Mouse (Mus musculus) left cerebral cortex, postnatal 25 days (tissue): Measurements from ENCODE around the gene Smoc1. TPM values are rescaled to one million over a fixed set of nuclear protein-coding genes. Genes with fewer than 3 reads are reported as not detected.
A peak's percentile ranks its signal among the peaks of the same experiment; 100 is the strongest.

Experiments
- DNase-seq, 2 experiments: peaks; one replicate each; pipeline ENCODE4 v3.0.0; 2022; ENCODE audit warnings: low spot score in 2 of 2, mixed read lengths in 1 of 2
- intact Hi-C: fragments of 180-260 bp; cut with DNase I; formaldehyde crosslinking; loops from one replicate; pipeline ENCODE4 v1.15.1; 2025
- total RNA-seq, 2 experiments: library from RNA; stranded (reverse); gene quantifications; 2 replicates each; pipeline ENCODE4 v1.2.3; 2021

Smoc1 gene
- 1 to 10 TPM; 7.3 to 9.3 TPM for total RNA-seq

DNA sequence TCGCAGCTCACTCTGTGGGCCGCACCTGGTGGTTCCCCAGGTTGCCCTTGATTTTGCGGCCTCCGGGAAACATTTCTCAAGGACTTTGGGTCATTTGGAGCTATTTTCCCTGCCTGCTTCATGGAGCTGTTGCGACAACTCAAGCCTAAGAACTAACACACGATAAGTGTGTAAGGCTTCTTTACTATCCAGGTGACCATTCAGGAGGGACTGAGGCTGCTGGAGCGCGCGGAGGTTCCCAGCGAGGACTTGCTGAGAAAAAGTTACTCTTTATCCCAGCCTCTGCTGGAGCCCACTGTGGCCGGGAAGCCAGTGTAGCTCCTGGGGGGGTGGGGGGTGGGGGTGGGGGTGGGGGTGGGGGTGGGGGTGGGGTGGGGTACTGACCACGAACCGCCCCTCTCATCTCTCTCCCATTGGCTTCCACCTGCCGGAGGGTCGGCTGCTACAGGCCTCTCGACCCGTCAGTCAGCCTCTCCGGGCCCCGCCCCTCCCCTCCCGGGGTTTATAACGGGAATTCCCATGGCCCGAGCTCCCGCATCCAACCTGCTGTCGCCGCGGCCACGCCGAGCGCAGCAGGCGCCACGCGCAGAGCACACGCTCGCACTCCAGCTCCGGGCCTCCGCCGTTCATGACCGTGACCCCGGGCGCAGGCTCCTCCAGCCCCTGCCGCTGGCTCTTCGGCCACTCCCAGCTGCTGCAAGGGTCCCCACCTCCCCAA lies at the start of gene Smoc1:
TSS of gene Smoc1 (plus strand) at position 532 of the 718 bp plus-strand sequence.
- intact Hi-C loops, result no loop called here
- peak; percentile 54 to 56 for DNase-seq

DNA sequence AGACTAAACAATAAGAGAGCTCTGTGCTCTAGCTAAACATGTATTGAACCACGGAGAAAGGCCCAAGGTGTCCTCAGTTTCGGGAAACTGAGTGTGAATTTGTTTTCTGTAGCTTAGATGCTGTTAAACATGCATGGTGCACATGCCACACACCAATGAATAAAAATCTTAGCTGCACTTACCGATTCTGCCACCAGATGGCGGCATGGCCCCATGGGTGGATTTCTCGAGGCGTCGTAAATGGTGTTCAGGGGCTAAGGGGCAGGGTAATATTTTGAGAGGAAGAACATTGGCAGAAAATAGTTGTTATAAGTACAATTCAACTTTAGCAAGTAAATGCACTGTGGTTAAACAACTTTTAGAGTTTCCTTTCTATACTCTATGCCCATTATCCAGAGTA lies 44.3 kb upstream of the Smoc1 start:
- peak; percentile 69 to 73 for DNase-seq
- intact Hi-C loops, result loop anchor here (1.0 to 5.0 kb wide), 3 partner anchors 200 to 720 kb away; no protein-coding TSS in a partner anchor

DNA sequence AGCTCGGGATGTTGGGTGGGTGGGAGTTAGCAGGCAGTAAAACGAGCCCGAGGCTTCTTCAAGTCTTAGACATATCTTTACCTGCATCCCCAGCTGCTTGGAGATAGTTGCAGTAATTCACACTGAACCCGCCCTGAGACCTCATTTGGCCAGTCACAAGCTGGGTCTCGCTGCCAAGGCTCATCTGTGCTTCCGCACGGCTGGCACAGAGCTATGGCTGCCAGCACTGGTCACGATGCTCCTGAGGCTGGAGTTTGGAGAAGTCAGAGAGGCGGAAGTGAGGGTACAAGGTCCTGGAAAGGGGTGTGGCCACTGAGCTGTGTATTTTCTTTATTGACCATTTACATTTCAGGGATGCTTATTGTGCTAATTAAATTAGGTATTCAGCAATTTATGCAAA lies 42.9 kb upstream of the Smoc1 start:
- intact Hi-C loops, result loop anchor here (5.0 kb wide), 1 partner anchor 719 kb away; no protein-coding TSS in a partner anchor
- DNase-seq, result no peak

DNA sequence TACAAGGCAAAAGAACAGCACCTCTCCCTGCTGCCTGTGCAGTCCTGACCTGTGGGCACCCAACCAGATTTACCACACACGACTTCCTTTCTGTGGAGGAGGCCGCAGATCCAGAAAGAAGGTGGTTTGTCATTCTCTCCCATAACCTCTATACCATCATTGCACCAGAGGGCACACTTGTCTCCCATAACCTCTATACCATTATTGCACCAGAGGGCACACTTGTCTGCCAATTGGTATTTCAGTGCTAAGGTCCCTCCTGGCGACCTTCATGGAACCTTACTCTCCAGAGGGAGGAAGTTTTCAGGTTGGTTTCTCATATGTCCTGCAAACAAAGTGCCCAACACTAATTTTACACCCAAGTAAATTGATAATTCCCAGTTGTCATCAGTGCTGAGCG lies 40.0 kb upstream of the Smoc1 start:
- DNase-seq, result no peak
- intact Hi-C loops, result no loop called here

DNA sequence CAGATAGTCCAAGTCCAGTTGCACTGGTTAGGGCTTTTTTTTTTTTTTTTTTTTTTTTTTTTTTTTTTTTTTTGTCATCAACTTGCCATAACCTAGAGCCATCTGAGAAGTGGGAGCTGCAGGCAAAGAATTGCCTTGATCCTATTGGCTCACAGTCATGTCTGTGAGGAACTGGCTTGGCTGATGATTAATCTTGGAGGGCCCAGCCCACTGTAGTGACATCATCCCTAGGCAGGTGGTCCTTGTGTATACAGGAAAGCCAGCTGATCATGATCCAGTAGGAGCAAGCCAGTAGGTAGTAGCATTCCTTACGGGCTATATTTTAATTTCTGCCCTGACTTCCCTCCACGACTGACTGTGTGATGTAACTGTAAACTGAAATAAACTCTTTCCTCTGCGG lies 38.3 kb upstream of the Smoc1 start:
- DNase-seq, result no peak
- intact Hi-C loops, result no loop called here

DNA sequence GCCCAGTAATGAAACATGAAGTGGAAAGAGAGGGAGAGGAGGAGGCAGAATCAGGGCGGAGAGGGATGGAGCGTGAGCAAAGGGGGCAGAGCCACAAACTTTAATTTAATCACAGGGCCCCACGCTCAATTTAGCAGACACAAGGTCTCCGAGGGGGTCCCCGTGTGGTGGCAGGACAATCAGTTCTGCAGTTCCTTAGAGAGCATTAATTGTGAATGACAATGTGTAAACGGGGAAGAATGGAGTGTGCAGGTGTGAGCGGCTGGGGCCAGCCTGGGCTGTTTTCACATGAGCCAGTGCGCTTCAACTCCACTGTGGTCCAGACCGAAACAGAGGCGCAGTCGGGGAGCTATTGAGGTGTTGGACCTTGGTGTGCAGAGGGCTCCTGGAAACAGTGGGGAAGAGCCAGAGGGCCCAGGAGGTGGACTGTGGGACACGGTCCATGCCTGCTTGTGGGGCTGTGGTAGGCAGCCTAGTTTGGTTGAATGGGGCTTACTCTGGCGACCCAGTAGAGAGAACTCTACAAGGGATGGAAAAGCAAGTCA lies 35.6 kb upstream of the Smoc1 start:
- intact Hi-C loops, result no loop called here
- DNase-seq, result no peak

DNA sequence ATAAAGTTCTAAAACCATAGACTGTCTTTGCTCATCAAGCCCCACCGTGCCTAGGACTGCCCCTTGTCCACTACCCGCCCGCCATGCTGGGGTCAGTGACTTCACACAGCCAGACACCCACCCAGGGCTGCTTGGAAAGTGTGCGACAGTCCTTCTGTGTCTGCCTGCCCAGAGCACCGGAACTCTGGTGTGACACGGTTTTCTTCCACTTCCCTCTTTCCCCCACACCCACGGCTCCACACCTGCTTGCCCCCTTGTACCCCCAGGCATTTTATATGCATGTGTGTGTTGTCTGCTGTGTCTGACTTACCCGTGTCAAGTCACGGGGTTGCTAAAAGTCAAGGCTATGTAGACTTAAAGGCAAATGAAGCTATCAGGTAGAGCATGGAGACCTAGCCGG lies 34.8 kb upstream of the Smoc1 start:
- DNase-seq, result no peak
- intact Hi-C loops, result no loop called here

DNA sequence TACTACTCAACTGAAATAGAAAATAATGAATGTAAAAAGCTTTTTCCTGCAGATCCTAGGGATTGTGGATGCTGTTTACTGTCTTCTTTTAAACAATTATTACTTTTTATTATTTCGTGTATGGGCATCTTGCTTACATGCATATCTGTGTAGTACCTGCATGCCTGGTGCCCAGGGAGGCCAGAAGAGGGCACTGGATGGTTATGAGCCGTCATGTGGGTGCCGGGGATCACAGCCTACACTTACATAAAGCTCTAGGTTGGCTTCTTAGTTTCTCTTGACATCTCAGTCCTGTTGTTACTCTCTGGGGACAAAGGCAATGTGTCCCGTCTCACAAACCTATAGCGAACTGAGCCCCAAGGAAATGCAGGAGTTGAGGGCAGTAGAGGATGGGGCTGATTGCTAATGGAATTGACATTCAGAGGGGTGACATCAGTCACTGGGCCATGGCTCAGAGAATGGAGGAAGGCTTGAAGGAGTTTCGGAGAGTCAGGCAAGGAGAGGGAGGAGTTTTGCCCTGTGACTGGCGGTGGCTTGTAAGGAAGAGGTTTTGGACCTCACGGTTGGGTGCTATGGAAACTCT lies 34.0 kb upstream of the Smoc1 start:
- intact Hi-C loops, result no loop called here
- DNase-seq, result no peak

DNA sequence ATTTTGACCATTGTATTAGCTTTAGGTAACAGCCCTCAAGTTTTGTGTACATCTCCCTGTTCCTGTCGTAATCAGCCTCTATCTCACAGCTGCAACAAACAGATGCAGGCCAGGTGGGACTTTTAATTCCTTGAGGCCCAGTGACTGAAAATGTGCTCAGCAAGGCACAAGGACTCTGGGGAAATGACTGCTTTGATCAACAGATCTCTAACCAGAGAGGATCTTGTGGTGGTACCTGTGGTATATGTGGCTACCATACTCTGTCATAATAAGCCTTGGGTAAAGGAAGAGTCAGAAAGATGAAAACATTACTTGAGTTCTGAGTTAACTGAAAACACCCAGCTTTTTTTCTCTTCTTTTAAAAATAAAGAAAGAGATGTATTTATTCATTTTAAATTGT lies 32.8 kb upstream of the Smoc1 start:
- intact Hi-C loops, result no loop called here
- DNase-seq, result no peak

DNA sequence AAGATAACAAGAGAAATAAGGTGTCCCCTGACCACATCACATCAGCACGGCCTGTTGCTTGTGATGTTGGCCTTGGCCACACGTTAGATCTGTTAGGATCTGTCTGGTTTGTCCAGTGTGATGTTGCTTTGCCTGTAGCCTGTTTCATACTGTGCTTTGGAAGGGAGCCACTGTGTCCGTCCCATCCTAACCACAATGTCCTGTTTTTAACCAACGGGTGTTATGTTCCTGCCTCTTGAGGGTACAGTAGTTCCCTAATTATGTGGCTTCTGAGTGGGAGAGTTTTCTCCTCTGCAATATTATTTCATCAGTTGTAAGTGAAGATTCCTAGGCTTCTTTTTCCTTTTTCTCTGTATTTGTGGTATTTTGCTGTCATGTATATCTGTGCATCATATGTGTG lies 31.3 kb upstream of the Smoc1 start:
- DNase-seq, result no peak
- intact Hi-C loops, result no loop called here

DNA sequence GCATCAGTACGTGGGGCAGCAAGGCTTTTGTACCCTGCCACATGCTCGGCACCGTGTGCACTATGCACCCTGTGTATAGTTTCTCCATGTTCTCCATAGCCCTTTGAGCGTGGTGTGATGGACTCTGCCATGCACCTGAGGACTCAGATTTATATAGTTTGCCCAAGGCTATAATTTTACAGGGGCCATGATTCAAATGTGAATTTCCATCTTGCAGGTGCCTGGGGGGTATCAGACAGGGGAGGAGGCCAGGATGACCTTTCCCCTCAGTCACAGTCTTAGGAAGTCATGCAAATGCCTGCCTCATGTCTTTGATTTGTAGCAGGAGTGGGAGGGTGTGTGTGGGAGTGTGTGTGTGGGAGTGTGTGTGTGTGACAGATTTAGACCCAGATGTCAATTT lies 29.0 kb upstream of the Smoc1 start:
- intact Hi-C loops, result no loop called here
- no peak for DNase-seq

DNA sequence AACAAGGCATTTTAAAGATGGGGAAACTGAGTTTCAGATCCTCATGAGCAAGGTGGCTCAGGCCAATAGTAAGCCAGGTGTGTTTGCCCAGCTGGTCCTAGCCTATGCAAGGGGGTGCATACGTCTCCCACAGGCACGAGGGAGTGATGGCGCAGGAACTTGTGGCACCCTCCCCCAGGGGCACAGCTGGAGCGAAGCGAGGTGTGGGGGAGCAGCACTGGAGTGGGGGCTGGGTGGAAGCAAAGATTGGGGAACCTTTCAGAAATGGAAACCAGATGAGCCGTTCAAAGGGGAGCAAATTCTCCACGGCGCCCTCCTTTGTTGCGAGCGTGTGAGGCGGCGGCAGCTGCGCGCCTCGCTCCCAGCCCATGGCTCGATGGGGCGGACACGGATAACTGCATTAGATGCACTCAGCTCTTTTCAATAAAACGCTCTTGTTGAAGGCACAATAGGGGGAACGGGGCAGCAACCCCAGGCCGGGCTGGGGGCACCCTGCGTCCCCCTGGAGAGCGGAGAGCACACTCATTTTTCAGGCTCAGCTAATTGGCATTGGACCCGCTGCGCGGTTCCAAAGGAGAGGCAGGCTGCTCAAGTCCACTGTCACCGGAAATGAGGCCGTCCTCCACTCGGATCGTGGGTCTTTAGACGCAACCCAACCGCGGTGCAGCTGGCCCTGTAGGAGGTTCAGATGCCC lies 27.9 kb upstream of the Smoc1 start:
- no peak for DNase-seq
- intact Hi-C loops, result no loop called here

DNA sequence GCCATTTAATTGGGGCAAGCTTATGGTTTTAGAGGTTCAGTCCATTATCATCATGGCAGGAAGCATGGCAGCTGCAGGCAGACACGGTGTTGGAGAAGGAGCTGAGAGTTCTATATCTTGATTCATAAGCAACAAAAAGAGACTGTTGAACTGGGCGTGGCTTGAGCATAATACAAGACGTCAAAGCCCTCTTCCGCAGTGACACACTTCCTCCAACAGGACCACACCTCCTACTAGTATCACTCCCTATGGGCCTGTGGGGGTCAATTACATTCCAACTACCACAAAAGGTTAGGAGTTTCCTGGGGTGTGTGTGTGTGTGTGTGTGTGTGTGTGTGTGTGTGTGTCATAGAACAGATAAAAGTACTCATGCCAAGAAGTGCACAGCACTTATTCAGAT lies 25.7 kb upstream of the Smoc1 start:
- no peak for DNase-seq

DNA sequence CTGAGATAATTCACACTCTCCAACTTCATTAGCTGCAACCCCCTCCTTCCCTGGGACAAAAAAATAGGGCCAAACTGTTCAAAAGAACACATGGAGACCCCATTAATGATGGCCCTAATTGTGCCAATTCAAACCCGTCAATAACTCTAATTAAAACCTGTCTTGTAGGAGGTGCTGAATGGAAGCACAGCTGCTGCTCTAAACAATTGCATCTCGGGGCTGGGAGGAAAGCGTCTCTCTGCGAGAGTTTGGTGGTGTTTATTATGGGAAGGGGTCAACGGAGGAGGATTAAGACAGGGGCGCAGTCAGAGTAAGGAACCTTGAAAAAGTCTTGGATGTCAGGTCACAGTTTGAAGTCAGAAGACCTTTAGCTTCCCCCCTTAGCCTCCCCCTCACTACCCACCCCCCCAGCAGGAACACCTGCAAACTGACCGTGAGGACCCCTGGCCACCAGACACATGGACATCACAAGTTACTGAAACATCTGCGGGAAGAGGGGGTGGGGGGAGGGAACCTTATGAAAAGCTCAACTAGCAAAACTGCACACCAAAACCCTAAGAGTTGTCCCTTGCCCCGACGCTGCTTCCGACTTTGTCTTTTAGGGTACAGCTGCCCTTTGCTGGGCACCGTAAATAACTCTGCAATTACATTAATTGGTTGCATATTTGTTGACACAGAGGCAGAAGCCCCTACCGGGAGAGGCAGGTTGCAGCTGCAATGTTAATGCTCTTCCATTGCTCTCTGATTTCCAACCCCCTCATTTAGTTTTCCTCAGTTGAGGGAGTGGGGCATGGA lies 23.6 kb upstream of the Smoc1 start:
- intact Hi-C loops, result no loop called here
- no peak for DNase-seq

More for the DNA sequence above, 25.7 kb upstream of the Smoc1 start:
- intact Hi-C loops, result no loop called here

DNA sequence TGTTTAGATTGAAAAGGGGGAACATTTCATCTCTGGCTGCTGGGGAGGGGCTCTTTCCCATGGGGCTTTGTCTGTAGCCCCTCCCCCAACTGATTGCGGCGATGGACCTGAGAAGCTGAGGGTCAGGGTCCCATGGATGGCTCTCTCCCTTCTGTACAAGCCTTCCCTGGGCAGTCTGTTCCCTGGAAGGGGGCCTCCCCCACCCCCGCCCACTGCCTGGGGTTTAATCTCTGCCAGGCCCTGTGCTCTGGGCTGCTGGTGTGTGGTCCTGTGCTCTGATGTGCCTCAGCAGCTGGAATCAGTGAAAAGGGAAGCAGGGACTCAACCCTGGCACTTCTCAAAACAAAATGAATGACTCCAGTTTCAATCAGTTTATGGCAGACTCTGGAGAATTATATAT lies 16.8 kb upstream of the Smoc1 start:
- no peak for DNase-seq
- intact Hi-C loops, result no loop called here

DNA sequence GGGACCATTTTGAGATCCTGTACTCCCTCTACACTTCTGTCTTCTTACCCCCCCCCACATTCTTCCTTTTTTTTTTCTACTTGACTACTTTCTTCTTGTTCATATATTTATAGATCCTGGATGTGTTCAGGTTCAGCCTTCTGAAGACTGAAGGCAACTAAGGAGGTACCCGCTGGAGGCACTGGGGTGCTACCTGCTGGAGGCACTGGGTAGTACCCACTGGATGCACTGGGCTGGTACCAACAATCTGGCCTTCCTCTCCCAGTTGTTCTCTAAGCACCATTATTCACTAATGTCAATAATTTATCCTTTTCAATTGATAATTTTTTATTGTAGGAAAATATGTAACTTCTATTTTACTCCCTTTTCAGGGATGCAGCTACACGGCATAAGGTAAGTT lies 14.6 kb upstream of the Smoc1 start:
- DNase-seq, result no peak
- intact Hi-C loops, result no loop called here

DNA sequence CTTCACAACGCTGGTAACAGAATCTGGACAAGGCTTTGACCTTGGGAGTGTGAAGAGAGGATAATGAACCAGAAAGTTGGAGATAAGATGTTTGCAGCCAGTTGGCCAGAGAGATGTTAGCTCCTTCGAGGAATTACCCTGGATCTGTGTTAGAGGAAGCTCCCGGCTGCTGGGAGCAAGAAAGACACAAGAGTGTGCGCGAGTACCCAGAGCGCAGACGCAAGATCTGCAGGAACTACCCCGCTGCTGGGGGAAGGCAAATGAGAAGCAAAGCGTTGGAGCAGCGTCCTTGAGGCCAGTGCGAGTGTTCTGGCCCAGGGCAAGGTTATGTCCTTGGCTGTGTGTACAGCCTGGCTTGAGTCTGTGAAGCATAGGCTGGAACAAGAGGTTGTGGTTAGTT lies 13.1 kb upstream of the Smoc1 start:
- no peak for DNase-seq
- intact Hi-C loops, result no loop called here

DNA sequence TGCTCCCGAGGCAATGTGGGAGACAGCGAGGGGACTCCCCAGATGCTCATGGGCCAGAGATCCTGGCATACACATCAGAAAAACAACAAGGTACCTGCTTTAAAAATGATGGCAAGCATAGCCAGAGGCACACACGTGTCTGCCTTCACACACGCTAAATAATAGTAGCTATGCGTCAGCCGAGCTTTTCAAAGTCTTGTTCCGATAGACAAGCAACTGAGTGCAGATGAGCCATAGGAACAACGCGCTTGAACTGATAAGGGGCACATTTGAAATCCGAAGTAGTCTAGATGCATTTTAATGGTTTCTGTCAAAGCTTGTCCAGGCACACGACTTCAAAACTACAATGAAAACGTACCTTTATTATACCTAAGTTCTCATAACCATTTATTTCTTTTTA lies 9.0 kb upstream of the Smoc1 start:
- intact Hi-C loops, result no loop called here
- no peak for DNase-seq

DNA sequence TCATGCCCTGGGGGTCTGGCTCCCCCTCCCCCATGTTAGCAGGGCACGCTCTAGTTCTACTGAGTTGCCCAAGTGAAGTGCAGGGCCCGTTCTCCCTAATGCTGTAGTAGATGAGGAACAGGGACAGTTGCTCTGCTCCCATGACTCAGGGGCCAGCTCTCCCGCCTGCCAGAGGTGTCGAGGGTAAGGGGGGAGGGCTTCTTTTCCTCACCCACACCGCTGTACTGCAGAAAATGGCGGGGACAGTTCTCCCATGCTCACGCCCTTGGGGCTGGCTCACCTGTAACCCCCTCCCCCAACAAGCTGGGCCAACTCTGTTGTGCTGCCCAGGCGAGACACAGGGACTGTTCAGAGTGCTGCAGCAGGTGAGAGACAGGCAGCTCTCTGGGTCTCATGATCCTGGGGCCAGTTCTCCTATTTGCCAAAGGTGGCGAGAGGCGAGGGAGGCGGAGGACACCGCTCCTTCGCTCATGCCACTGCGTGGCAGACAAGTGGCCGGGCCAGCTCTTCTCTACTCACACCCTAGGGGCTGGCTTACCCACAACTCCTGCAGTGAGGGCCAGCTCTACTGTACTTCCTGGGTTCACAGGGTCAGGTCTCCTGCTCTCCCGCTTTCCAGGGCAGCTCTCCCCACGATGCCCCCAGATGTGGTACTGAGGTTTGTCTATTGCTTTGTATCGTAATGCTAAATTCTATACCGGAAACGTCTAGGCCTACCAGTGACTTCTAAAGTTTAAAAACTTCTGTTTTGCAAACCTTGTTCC lies 7.9 kb upstream of the Smoc1 start:
- intact Hi-C loops, result no loop called here
- no peak for DNase-seq
